Mouse (Mus musculus): Measurements from ENCODE around the gene Nmrk1.

Nmrk1 gene

GRCm38 (mm10) chr19:18652592-18652991 lies 20.8 kb downstream of the Nmrk1 start:
- DNase-seq (ENCODE audit: low read depth, low spot score), result no peak

GRCm38 (mm10) chr19:18653058-18653457 lies 21.3 kb downstream of the Nmrk1 start:
- DNase-seq (ENCODE audit: low read depth, low spot score), result no peak

GRCm38 (mm10) chr19:18654330-18654729 lies 22.6 kb downstream of the Nmrk1 start:
- DNase-seq (ENCODE audit: low read depth, low spot score), result no peak

- no peak for DNase-seq (ENCODE audit: low read depth, low spot score)
Observed at GRCm38 (mm10) chr19:18654984-18655383, 23.2 kb downstream of the Nmrk1 start.

GRCm38 (mm10) chr19:18655999-18656398 lies 24.2 kb downstream of the Nmrk1 start:
- DNase-seq (ENCODE audit: low read depth, low spot score), result no peak

GRCm38 (mm10) chr19:18658473-18658872 lies 26.7 kb downstream of the Nmrk1 start:
- DNase-seq (ENCODE audit: low read depth, low spot score), result no peak

- no peak for DNase-seq (ENCODE audit: low read depth, low spot score)
Observed at GRCm38 (mm10) chr19:18659349-18659748, 27.6 kb downstream of the Nmrk1 start.

- DNase-seq (ENCODE audit: low read depth, low spot score), result no peak
Observed at GRCm38 (mm10) chr19:18660466-18660865, 28.7 kb downstream of the Nmrk1 start.

GRCm38 (mm10) chr19:18661683-18662082 lies 29.9 kb downstream of the Nmrk1 start:
- no peak for DNase-seq (ENCODE audit: low read depth, low spot score)

GRCm38 (mm10) chr19:18663904-18664303 lies 32.2 kb downstream of the Nmrk1 start:
- DNase-seq (ENCODE audit: low read depth, low spot score), result no peak

- no peak for DNase-seq (ENCODE audit: low read depth, low spot score)
Observed at GRCm38 (mm10) chr19:18666966-18667365, 35.2 kb downstream of the Nmrk1 start.

GRCm38 (mm10) chr19:18669551-18669950 lies 37.8 kb downstream of the Nmrk1 start:
- no peak for DNase-seq (ENCODE audit: low read depth, low spot score)

GRCm38 (mm10) chr19:18670608-18671007 lies 38.9 kb downstream of the Nmrk1 start, which contains the start of gene Carnmt1:
TSS of gene Carnmt1 (plus strand) at chr19:18670764.
- DNase-seq (ENCODE audit: low read depth, low spot score), result peak; percentile 96

- DNase-seq (ENCODE audit: low read depth, low spot score), result peak; percentile 48
Observed at GRCm38 (mm10) chr19:18671056-18671741, 39.4 kb downstream of the Nmrk1 start.

- no peak for DNase-seq (ENCODE audit: low read depth, low spot score)
Observed at GRCm38 (mm10) chr19:18672498-18672897, 40.7 kb downstream of the Nmrk1 start.

GRCm38 (mm10) chr19:18673116-18673515 lies 41.4 kb downstream of the Nmrk1 start:
- DNase-seq (ENCODE audit: low read depth, low spot score), result no peak

- DNase-seq (ENCODE audit: low read depth, low spot score), result peak; percentile 40
Observed at GRCm38 (mm10) chr19:18682142-18682541, 50.4 kb downstream of the Nmrk1 start.

GRCm38 (mm10) chr19:18687556-18687955 lies 55.8 kb downstream of the Nmrk1 start:
- DNase-seq (ENCODE audit: low read depth, low spot score), result no peak

GRCm38 (mm10) chr19:18692176-18692575 lies 60.4 kb downstream of the Nmrk1 start:
- DNase-seq (ENCODE audit: low read depth, low spot score), result no peak

- no peak for DNase-seq (ENCODE audit: low read depth, low spot score)
Observed at GRCm38 (mm10) chr19:18692768-18693167, 61.0 kb downstream of the Nmrk1 start.

GRCm38 (mm10) chr19:18695116-18695515 lies 63.4 kb downstream of the Nmrk1 start:
- no peak for DNase-seq (ENCODE audit: low read depth, low spot score)

- no peak for DNase-seq (ENCODE audit: low read depth, low spot score)
Observed at GRCm38 (mm10) chr19:18695552-18695951, 63.8 kb downstream of the Nmrk1 start.
